Mouse (Mus musculus) testis, postnatal 10 days (tissue): ENCODE results near the gene Tymp.

Experiments
- DNase-seq: peaks from one replicate; pipeline ENCODE4 v3.0.0; 2021; ENCODE audit warnings: low spot score

Tymp gene

DNA sequence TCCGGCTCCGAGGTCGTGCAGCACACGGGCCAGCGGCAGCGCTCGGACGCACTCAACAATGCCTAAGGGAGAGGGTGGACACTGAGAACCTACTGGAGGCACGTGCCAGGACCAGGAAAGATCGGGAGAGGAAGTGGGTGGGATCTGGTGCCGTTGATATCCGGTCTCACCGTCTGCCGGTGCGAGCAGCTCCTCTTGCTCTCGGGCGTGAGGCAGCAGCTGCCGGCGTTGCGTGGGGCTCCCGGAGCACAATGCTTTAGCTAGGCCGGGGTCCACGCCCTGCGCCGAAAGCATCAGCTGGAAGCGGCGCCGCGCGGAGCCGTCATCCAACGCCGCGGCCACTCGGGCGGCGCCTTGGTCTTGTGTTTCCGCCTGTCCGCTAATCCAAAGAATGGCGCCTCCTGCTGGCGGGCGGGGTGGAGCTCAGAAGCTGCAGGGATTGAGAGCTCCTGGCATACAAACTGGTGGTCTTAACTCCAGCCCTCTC, 3.0 kb downstream of the Tymp start, which contains the start of gene Sco2:
Gene Sco2 (minus strand): TSS at position 85 of the 487 bp plus-strand sequence.
- peak; percentile 98 for DNase-seq

DNA sequence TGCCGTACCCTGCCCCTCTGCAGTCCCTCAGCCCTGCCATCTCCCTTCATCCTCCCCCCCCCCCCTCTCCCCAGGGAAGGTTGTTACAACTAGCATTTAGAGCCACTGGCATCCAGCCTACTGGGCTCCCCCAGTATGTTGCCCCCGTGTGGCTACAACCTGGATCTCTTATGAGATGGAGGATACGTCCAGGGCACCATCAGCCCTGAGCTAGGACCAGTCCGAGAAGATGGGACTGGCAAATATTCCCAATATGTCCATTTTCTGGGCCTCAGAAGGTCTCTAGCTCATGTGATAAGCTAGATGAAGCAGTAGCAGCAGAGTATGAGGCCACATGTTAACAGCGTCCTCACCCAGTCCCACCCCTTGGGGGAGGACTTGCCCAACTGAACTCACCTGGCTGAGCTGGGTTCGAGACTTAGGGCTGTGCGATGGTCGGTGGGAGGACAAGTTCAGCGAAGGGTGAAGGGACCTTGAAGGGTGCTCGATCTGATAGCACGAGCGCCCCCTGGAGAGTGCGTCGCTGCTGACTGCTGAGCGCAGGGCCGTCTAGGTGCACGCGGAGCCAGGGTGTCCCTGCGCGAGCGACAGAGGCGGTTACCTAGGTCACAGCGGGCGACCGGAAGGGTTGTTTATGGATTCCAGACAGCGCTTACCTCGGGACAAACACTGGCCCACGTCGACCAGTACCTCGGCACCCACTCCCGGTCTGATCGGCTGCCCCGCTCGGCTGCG, 3.6 kb downstream of the Tymp start:
- peak; percentile 88 for DNase-seq

DNA sequence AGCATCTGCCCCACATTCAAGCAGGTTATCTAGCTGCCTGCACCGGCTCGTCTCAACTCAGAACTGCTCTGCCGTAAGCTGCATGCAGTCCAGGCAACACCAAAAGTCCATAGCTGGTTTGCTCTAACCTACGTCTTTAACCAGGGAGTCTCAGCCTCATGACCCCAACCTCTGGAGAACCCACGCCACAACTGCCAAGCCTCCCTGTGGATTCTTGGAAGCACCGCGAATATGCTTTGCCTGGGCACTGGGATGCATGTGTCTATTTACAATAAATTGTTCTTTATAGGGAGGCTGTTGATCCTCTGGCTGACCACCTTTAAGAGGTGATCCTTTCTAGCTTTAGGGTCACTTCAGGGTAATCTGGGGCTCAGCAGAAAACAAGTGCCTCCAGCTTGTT, 4.3 kb downstream of the Tymp start:
- DNase-seq: no peak

DNA sequence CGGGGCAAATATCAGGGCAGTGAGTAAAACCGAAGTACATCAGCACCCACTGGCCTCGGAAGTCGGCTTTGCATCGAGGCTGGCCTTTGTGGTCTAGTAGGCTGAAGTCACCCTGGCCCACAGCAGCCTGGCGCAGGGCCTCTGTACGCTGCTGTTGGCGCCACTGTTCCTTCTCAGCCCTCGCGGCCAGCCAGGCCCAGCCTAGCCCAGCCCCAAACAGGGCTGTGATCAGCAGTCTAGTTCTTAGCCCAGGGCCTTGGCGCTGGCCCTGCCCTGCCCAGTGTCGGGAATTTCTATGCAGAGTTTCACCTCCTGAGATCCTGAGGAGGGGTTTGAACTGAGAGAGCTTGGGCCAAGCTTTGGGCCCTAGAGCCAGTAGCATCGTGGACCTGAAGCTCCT, 4.8 kb downstream of the Tymp start:
- DNase-seq: peak; percentile 42

DNA sequence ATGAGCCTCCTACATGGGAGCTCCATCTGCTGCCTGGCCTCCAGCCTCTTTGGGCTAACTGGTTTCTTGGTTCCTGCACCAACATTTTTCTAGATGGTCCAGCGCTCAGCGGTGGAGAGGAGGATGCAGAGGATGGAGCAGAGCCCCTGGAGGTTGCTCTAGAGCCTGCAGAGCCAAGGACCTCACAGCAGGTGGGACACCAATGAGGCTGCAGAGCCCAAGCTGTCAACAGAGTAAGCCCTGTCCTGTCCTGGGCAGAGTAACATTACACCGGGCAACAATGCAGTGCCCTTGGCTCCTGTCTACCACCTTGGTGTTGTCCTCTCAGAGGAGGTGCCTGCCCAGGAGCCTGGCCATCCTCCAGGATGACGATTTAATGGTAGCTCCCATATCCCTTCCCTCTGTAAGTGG, 11.7 kb downstream of the Tymp start:
- no peak for DNase-seq

DNA sequence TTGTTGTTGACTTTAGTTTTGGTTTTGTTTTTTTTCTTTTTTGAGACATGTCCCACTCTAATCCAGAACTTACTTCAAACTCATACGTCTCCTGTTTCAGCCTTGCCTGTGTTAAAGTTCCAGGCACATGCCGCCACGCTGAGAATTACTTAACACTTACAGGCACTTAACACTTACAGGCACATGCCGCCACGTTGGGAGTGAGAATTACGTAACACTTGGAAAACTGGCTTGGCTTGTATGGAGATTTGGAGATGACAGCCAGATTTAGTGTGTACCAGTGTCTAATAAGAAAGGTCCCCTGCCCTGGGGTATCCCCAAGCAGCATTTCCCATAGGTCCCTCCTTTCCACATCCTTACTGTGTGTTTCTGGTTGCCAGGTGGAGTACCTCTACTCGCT, 13.8 kb downstream of the Tymp start:
- no peak for DNase-seq

DNA sequence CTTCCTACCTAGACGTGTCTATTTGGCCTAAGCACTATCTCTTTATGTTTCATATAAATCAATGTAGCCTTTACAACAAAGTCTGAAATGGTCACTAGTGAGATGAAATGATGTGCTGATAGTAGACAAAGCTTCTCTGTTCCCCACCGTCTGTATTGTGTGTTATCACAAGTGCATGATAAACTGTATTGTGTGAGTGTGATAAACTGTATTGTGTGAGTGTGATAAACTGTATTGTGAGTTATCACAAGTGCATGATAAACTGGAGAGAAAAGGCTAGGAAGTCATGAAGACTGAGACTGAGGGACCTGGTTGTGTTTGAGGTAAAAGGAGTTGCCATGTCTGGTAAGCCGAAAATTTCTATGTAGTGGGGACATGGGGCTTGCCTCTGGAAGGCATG, 18.1 kb downstream of the Tymp start:
- DNase-seq: no peak

DNA sequence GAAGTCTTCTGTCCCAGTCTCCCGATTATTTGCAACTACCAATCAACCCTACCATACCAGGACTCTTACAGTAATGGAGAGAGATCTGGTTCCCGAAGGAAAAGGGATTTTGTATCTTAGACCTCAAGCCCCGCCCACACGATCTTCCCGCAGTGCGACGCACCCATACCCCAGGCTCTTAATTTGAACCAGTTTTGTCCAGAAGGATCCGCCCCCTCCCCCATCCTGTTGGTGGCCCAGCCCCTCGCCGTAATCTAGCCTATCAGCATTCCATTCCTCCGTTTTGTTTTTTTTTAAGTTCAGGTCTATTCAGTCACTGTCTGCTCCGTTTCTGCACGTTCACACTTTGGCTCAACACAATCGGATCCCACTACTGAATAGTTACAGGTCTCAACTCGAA, 20.5 kb downstream of the Tymp start:
- peak; percentile 94 for DNase-seq

DNA sequence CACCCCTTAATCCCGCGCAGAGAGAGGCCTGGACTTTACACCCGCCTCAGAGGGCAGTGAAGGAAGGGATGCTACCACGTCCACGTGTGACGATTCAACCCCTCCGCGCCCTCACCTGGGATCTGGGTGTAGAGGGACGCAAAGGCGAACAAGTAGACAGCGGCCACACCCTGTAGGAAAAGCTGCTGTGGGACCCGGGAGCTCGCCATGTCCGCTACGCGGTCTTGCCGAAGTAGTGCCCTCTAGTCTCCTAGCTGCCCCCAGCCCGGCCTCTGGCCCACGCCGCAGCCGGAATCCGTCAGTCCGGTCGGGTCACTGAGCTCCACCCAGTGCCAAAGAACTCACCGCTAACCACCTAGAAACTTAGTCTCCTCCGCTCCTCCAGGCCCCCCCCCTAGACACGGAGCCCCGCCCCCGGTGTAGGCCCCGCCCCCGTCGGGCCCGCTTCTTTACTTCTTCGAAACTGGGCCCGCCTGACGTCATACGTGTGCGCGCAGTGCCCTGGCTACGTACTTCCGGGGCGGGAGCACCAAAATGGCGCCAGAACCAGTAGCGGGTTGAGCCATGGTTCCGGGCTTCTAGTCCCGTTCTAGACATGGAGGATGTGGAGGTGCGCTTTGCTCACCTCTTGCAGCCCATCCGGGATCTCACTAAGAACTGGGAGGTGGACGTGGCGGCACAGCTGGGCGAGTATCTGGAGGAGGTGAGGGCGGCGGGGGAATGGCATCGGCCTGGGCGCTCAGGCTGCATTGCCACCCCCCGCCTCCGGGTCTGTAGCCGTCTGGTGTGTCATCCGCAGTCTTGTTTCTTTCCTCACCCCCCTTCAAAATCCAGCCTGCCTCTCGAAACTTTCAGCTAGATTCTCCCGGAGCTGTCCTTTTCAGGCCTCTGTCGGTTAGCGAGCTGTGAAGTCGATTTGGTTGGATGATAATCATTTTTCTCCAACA, 21.3 kb downstream of the Tymp start, which contains the start of the genes Lmf2 and Ncaph2:
Gene Lmf2 (minus strand): TSS at position 419 of the 947 bp plus-strand sequence.
Gene Ncaph2 (plus strand): TSS at position 479 of the 947 bp plus-strand sequence.
- peak; percentile 98 for DNase-seq

DNA sequence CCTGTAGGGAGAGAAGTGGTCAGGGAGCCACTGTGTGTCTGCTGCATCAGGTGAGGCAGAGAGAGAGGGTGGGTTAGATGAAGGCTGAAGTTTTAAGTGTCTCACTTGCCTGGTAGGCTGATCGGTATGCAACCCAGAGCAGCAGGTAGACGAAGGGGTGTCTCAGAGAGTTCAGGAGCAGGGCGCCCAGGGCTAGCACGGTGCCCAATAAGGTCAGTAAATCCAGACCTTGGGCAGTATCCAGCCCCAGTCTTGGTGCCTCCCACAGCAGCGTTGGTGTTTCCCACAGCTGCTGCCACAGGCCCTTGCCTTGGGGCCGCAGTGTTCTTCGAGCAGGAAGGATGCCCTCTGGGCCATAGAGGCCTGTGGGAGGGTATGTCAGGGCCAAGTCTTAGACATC, 22.4 kb downstream of the Tymp start:
- DNase-seq: peak; percentile 49

DNA sequence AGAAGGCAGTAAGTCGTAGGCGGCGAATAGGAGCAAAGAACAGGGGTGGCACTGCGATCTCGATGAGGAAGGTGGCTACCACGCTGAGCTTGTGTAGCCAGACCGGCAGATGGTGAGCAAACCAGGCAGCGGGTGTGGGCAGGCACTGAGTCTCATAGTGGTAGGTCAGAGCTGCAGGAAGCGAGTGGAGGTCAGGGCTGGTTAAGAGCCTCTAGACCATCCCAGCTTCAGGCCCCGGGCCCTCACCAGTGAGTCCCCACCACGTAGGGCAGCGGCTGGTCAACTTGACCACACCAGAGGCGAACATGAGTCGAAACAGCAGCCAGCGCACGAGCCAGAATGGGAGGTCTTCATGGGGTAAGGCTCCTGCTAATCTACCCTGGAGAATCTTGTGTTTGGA, 23.0 kb downstream of the Tymp start:
- DNase-seq: no peak

DNA sequence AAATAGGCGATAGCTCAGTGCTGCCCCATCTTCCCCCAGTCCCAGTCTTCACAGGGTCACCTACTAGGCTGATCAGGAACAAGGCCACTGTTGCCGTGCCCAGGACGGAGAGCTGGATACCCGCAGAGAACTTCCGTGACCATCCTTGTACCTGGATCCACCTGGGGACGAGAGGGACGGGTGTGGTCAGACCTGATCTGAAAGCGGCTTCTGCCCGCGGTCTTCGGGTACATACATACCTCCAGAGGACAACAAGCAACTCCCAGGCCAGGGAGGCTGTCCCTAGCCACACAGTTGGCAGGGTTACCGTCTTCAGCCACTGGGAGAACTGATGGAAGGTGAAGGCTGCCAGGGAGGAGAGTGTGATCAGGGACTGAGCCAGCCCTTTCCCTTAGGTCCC, 24.0 kb downstream of the Tymp start:
- no peak for DNase-seq

DNA sequence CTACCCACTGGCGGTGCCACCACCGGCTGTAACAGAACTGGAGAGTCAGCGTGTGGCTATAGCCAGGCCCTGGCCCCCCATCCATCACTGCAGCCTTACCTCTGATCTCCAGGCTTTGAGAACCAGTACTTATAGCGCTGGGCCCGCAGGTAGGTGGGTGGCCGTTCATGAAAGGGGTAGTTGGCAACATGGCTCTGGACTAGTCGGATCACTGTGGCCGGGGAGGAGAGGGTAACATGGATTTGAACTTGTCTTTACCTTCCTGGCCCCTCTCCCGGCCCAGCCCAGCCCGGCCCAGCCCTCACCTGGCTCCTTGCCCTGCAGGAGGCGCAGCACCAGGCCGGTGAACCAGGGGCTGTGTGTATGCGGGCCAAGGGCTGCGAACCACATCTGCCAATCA, 24.8 kb downstream of the Tymp start:
- no peak for DNase-seq

DNA sequence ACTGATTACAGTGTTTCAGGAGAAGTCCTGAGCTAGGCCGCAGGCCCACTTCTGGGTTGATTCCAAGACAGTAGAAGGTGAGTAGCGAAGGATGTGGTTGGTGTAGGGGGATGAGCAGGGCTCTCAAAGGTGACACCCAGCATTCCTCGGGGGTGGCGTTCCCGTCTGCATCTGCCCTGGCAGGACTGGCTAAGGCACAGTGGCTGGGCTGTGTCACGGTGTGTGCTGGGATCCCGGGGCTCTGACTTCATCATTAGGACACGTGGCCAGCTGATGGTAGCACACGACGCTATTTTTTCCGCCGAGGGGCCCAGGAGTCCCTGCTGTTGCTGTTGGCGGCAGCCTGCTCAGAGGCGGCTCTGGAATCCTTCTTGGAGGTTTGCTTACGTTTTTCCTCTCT, 25.5 kb downstream of the Tymp start:
- no peak for DNase-seq

DNA sequence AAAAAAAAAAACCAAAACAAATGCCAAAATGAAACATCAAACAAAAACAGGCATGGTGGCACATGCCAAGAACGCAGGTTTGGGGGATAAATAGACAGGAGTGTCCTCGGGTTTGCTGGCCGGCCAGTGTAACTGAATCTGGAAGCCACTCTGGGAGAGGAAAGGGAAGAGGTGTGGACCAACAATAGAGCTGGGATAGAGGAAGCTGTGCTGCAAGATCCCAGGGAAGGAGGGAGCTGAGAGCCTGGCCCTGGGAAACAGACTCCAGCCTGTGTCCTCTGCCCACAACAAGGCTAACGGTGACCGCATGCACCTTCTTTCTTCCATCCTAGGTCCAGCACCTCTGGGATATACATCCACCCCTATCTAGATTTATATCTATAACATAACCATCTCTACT, 26.4 kb downstream of the Tymp start:
- no peak for DNase-seq

DNA sequence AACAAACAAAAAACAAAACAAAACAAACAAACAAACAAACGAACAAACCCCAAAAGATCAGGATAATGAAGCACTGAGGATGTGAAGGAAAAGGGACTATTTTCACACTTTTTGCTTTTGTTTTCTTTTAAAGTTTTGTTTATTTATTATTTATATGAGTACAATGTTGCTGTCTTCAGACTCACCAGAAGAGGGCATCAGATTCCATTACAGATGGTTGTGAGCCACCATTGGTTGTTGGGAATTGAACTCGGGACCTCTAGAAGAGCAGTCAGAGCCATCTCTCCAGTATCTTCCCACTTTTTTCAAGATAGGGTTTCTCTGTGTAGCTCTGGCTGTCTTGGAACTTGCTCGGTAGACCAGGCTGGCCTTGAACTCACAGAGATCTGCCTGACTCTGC, 33.5 kb downstream of the Tymp start:
- no peak for DNase-seq

DNA sequence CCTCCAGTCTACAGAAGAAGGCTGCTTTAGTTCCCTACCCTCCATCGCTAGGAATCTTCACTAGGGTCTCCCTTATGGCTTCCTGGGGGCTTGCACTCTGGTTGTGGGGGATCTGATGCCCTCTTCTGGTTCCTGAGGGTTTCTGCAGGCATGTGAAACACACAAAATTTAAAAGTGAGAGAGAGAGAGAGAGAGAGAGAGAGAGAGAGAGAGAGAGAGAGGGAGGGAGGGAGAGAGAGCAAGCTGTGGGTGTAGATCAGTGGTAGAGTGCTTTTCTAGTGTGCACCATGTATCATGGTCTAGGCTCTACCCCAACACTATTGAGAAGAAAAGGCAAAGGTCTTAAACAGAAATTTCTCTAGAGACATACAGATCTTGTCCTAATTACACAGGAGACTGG, 35.2 kb downstream of the Tymp start:
- no peak for DNase-seq

DNA sequence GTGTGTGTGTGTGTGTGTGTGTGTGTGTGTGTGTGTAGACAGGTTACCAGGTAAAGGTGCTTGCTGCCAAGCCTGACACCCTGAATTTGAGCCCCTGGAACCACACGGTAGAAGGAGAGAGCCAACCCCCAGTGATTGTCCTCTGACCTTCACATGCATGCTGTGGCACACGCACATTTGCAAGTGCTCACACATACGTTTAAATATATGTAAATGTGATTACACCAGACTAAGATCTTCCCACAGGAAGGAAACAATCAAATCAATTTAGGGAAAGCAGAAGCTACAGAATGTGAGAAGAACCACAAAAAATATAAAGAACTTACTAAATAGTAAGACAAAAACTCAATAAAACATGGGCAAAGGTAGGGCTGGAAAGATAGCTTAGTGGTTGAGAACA, 36.7 kb downstream of the Tymp start:
- no peak for DNase-seq

DNA sequence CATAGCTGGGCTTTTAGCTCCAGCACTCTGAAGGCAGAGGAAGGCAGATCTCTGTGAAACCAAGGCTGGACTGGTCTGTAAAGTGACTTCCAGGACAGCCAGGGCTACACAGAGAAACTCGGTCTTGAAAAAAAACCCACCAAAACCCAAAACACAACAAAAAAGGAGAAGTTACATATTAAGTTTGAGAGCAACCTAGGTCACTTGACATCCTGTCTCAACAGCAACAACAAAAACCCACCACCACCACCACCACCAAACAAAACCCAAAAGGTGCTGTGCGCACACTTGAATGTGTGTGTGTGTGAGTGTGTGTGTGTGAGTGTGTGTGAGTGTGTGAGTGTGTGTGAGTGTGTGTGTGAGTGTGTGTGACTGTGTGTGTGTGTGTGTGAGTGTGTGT, 37.1 kb downstream of the Tymp start:
- DNase-seq: no peak

DNA sequence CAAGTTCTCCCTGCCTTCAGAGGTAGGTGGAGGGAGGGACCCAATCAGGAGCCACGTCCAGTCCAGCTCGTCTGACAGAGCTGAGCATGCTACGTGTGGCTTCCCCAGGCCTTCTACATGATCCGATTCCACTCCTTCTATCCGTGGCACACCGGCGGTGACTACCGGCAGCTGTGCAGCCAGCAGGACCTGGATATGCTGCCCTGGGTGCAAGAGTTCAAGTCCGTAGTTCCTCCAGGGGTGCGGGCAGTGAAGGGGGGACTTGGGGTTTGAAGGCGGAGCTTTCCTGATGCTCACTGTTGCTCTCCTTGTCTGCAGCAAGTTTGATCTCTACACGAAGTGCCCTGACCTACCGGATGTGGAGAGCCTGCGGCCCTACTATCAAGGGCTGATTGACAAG, 40.4 kb downstream of the Tymp start:
- no peak for DNase-seq

DNA sequence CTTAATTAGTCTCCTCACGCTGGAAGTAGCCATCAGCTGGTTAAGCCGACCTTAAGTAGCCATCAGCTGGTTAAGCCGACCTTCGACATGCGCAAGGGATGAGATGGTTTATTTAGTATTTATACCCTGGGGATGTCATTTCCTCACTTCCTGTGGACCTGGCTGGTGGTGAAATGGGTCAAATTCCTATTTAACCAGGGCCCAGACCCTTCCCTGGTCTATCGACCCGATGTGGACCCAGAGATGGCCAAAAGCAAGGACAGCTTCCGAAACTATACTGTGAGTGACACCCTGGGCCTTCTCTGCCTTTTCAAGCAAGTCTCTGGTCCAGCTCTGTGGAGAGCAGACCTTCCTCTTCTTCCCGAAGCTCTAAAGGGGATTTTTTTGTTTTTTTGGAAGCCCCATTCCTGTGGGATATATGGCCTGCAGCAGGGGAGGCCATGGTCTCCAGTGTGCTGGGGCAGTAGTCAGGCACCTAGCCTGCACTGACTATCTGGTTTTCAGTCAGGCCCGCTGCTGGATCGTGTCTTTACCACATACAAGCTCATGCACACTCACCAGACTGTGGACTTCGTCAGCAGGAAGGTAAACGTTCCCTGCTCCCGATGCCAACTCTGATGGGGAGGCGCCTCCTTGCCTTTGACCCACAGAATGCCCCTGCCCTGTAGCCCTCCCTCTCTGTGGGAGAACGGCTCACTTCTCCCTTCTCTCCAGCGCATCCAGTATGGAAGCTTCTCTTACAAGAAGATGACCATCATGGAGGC, 41.9 kb downstream of the Tymp start:
- no peak for DNase-seq

DNA sequence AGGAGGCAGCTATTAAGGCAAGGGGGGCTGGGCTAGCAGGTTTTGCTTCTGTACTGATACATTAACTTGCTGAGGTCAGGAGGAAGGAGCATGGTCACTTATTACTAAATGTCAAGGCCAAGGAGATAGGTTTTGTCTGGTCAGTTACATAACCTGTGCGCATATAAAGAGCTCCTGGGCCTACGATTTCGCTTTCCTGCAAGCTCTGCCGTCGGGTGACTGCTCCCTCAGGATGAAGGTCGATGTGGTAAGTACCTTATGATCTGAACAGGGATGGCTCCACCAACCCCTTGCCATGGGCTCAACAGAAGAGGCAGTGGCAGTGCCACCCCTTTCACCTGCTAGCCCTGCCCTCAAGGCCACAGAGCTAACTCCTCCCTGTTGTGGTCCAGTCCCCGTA, 42.6 kb downstream of the Tymp start, which contains the start of gene Miox:
Gene Miox (plus strand): TSS at position 128 of the 400 bp plus-strand sequence.
- DNase-seq: no peak
